Mouse (Mus musculus) midbrain, embryonic 11.5 days (tissue): ENCODE data around the gene Zfc3h1. TPM values are rescaled to one million over a fixed set of nuclear protein-coding genes. Genes with fewer than 3 reads are reported as not detected.

ENCODE experiments used
- ATAC-seq: fragments of 200-750 bp; cut with Nextera tagmentation; 2 replicates; pipeline ENCODE4 v1.8.0; 2017; ENCODE audit warnings: moderate TSS enrichment, moderate library complexity; ENCODE audit not compliant: low FRiP score
- DNase-seq: peaks from one replicate; pipeline ENCODE4 v3.0.0; 2015; ENCODE audit warnings: low spot score; ENCODE audit errors: missing footprints
- H3K27ac ChIP-seq: fragments of 300-500 bp; sonication (generic); 2 replicates; pipeline ENCODE4 v1.5.1; 2014; ENCODE audit warnings: low read depth, low read length
- H3K27me3 ChIP-seq: fragments of 300-500 bp; sonication (generic); 2 replicates; pipeline ENCODE4 v1.6.1; 2014; ENCODE audit warnings: mild to moderate bottlenecking, low read length, moderate library complexity, mixed read lengths; ENCODE audit not compliant: control insufficient read depth, insufficient read depth
- H3K36me3 ChIP-seq: fragments of 300-500 bp; sonication (generic); 2 replicates; pipeline ENCODE4 v1.6.1; 2014; ENCODE audit warnings: mild to moderate bottlenecking, low read length, moderate library complexity, mixed read lengths; ENCODE audit not compliant: control insufficient read depth, insufficient read depth
- H3K4me1 ChIP-seq: fragments of 300-500 bp; sonication (generic); 2 replicates; pipeline ENCODE4 v1.6.1; 2014; ENCODE audit warnings: low read length; ENCODE audit not compliant: control insufficient read depth, insufficient read depth
- H3K4me2 ChIP-seq: fragments of 300-500 bp; sonication (generic); 2 replicates; pipeline ENCODE4 v1.6.1; 2014; ENCODE audit warnings: mild to moderate bottlenecking, moderate library complexity
- H3K4me3 ChIP-seq: fragments of 300-500 bp; sonication (generic); 2 replicates; pipeline ENCODE4 v1.5.1; 2014; ENCODE audit warnings: low read depth, low read length
- H3K9ac ChIP-seq: fragments of 300-500 bp; sonication (generic); 2 replicates; pipeline ENCODE4 v1.6.1; 2014; ENCODE audit warnings: low read length
- H3K9me3 ChIP-seq: fragments of 300-500 bp; sonication (generic); 2 replicates; pipeline ENCODE4 v1.6.1; 2016; ENCODE audit warnings: low read length; ENCODE audit not compliant: control insufficient read depth
- WGBS: fragments of 180-500 bp; shearing (Covaris S2); extraction: QIAGEN DNeasy Blood & Tissue Kit; methylation state at CpG from one replicate; pipeline ENCODE4 v1.1.7; 2014; 5-methylcytosine and 5-hydroxymethylcytosine counted together
- polyA plus RNA-seq: library from polyadenylated mRNA; unstranded; fragments of >200 nt; fragmentation: Nextera tagmentation; extraction: Ambion mirVana; gene quantifications from 2 replicates; pipeline ENCODE4 v1.2.1, GENCODE M21; 2014

Zfc3h1 gene
- polyA plus RNA-seq = 21.2 and 25.6 TPM in 2 replicates

DNA sequence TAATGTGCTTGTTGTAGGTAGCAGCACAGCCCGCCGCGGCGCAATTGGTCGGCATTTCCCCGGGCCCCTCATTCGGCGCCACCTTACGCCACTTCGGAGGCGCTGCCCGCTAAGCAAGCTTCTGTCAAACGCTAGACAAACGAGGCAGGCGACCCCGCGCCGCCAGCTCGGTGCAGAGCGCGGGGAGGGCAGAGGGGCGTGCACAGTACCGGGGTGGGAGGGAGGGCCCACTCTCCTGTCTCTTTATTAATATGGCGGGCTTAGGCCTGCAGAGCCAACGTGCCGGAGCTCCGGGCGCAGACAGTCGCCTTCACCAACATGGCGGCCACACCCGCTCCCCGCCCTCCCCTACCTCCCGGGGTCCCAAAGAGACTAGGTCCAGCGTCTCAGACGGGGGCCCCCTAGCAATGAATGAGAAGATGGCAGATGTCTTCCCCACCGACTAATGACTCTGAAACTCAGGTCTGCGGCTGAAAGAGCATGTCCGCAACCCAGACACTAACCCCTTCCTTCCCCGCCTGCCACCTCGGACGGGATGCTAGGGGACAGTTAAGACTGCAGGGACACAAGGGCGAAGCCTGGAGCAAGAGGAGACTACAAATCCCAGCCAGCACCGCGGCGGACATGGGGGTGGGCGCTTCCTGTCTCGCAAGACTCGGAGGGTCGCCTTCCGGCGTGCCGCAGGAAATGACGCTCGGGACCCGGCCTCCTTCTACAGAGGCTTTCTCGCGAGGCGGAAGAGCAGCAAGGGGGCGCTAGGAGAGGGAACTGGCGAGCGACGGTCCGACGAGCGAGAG, at the start of gene Zfc3h1, which contains the start of gene Thap2:
TSS of gene Zfc3h1 (plus strand) at position 739 of the 797 bp plus-strand sequence.
TSS of gene Thap2 (minus strand) at position 223 of the 797 bp plus-strand sequence.
- Histone ChIP-seq H3K4me1 (peaks cover 27% of the 10 kb centered on the region), H3K9ac (peak within 1 kb of the TSS; percentile 81), H3K36me3 (no peaks in the 10 kb centered on the region), H3K4me2 (peak within 1 kb of the TSS; percentile 71), H3K27me3 (no peaks in the 10 kb centered on the region), H3K9me3 (no peaks in the 10 kb centered on the region), H3K4me3 (peak within 1 kb of the TSS; percentile 95), H3K27ac (peak within 1 kb of the TSS; percentile 97)
- DNase-seq (peak; percentile 99), ATAC-seq (peak; percentile 97)
- WGBS = 0% methylated on average over 62 of the region's 65 CpGs

DNA sequence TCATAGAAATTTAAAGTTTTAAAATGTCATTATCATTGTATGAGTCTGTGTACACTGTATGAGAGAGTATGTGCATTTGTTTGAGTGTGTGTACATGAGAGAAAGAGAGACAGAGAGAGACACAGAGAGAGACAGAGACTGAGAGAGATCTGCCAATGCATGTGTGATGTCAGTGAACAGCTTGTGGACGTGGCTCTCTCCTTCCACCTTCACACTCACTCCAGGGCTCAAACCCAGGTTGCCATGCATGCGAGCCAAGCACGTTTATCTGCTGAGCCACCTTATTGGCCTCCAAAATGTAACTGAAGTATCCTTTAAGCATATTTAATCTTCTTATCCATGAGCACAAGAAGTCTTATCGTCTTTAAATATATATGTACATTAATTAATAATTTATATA, 47.9 kb upstream of the Zfc3h1 start:
- 94% methylated on average over 4 of the region's 4 CpGs for WGBS
- ATAC-seq (no peak), DNase-seq (no peak)
- Histone ChIP-seq H3K27me3 (no peaks in the 10 kb centered on the region), H3K4me1 (no peaks in the 10 kb centered on the region), H3K36me3 (no peaks in the 10 kb centered on the region), H3K9me3 (no peaks in the 10 kb centered on the region), H3K9ac (no peak overlapping the region), H3K4me3 (no peak overlapping the region), H3K4me2 (no peak overlapping the region), H3K27ac (no peak overlapping the region)

DNA sequence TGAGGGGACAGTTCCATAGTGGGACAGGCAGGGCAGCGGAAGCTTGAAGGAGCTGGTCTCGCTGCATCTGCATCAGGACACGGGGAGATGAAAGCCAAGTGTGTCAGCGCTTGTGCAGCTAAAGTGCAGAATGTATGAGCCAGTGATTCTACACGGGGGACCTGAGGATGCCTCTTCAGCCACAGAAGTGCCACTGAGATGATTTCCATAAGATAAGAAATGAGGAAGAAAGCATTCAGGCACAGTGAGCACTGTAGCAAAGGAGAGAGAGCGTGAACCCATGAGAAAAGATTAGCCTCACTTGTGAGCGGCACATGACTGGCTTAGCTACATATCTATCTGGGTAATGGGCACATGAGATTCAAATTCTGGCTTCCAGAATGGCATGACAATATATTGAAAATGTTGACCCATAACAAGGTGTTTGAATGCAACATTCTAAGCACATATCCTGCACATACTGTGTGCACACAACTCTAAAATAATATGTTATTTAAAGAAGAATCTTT, 44.9 kb upstream of the Zfc3h1 start:
- no peak overlapping the region for H3K4me2 ChIP-seq
- ATAC-seq (no peak), DNase-seq (no peak)
- no peaks in the 10 kb centered on the region for H3K27me3 ChIP-seq
- H3K27ac ChIP-seq = no peak overlapping the region
- H3K9ac ChIP-seq = no peak overlapping the region
- H3K9me3 ChIP-seq = no peaks in the 10 kb centered on the region
- H3K36me3 ChIP-seq = no peaks in the 10 kb centered on the region
- H3K4me1 ChIP-seq = no peaks in the 10 kb centered on the region
- WGBS = 94% methylated on average over 7 of the region's 7 CpGs
- no peak overlapping the region for H3K4me3 ChIP-seq

DNA sequence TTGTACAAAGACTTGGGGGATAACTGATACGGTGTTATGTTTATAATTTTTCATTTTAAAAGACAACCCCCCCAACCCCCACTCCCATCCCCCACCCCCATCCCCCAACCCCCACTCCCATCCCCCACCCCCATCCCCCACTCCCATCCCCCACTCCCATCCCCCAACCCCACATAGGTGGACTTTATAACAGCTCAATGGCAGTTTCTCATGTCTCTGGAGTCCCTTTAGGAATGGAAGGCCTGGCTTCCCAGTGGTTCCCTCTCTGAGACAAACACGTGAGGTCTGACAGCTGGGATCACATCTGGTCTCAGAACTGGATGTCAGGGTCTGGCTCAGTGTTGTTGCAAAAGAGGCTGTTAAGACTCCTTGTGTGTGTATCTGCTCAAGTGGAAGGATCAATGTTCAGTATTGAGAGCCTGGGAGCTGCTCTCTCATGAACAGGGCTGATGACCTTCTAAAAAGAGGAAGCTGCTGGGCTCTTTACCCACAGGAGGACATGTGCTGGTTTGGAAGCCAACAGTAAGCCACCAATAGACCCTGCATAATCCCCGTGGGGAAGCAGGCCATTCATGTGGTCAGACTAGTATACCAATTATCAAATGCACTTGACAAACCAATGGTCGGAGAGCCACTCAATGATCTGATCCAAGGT, 41.9 kb upstream of the Zfc3h1 start:
- DNase-seq = no peak
- 91% methylated on average over 4 of the region's 4 CpGs for WGBS
- Histone ChIP-seq H3K9ac (no peak overlapping the region), H3K27me3 (no peaks in the 10 kb centered on the region), H3K36me3 (no peaks in the 10 kb centered on the region), H3K27ac (no peak overlapping the region), H3K4me1 (no peaks in the 10 kb centered on the region), H3K4me2 (no peak overlapping the region), H3K9me3 (no peaks in the 10 kb centered on the region), H3K4me3 (no peak overlapping the region)
- ATAC-seq = no peak

DNA sequence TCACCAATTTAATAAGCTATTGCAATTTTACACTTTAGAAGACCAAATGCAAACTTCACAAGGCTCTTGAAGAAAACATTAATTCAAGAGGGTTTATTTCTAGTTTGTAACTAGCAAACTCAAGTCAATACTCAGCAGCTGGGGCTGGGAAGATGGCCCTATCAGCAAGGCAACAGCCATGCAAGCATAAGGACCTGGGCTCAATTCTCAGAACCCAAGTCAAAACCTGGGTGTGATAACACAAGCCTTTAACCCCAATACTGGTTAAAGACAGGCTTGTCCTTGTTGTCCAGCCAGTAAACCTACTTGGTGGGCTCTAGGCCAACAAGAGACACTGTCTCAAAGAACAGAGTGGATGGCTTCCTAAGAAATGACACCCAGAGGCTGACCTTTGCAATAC, 38.3 kb upstream of the Zfc3h1 start:
- no peaks in the 10 kb centered on the region for H3K9me3 ChIP-seq
- ATAC-seq = no peak
- no peak for DNase-seq
- no peak overlapping the region for H3K4me2 ChIP-seq
- no peak overlapping the region for H3K27ac ChIP-seq
- no peaks in the 10 kb centered on the region for H3K27me3 ChIP-seq
- no peak overlapping the region for H3K9ac ChIP-seq
- no peaks in the 10 kb centered on the region for H3K36me3 ChIP-seq
- H3K4me3 ChIP-seq = no peak overlapping the region
- no peaks in the 10 kb centered on the region for H3K4me1 ChIP-seq

DNA sequence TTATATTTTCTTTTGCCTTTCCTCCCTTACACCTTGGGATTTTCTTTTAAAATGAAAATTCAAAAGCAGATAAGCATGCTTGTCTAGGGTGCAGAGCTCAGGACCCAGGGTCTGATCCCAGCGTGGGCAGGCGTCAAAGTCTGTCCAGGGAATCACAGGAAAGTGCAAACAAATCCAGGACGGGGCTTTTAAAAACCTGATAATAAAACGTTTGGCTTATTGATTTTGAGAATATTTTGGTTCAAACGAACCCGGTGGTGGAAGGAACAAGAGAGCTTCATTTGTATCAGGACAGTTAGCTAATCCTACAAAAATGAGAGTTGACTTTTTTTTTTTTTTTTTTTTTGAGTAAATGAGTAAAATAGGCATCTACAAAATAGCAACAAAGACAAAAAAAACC, 36.6 kb upstream of the Zfc3h1 start:
- H3K9ac ChIP-seq = no peak overlapping the region
- H3K9me3 ChIP-seq = no peaks in the 10 kb centered on the region
- ATAC-seq (no peak), DNase-seq (peak; percentile 66)
- no peaks in the 10 kb centered on the region for H3K27me3 ChIP-seq
- H3K4me1 ChIP-seq = no peaks in the 10 kb centered on the region
- no peak overlapping the region for H3K27ac ChIP-seq
- H3K4me3 ChIP-seq = no peak overlapping the region
- no peak overlapping the region for H3K4me2 ChIP-seq
- no peaks in the 10 kb centered on the region for H3K36me3 ChIP-seq
- 88% methylated on average over 6 of the region's 6 CpGs for WGBS

DNA sequence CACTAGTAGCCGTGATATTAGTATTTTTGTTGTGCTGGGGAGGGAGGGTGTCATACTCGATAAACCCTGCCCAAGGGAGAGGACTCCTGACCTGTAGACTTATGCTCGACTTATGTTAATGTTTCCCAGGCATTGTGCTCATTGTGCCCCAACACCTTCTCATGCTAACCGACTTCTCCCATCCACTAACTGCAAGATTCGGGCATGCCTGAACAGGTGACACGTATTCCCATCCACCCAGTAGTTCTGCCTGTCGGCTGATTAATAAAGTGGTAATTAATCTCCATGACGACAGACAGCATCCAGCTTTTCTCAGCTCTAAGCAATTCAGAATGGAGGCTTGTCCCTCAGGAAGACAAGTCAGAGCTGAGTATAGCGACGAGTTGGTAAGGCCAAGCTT, 35.7 kb upstream of the Zfc3h1 start:
- WGBS = 88% methylated on average over 10 of the region's 10 CpGs
- Histone ChIP-seq H3K4me3 (no peak overlapping the region), H3K4me1 (no peaks in the 10 kb centered on the region), H3K27ac (no peak overlapping the region), H3K27me3 (no peaks in the 10 kb centered on the region), H3K4me2 (no peak overlapping the region), H3K9me3 (no peaks in the 10 kb centered on the region), H3K36me3 (no peaks in the 10 kb centered on the region), H3K9ac (no peak overlapping the region)
- ATAC-seq (no peak), DNase-seq (no peak)

DNA sequence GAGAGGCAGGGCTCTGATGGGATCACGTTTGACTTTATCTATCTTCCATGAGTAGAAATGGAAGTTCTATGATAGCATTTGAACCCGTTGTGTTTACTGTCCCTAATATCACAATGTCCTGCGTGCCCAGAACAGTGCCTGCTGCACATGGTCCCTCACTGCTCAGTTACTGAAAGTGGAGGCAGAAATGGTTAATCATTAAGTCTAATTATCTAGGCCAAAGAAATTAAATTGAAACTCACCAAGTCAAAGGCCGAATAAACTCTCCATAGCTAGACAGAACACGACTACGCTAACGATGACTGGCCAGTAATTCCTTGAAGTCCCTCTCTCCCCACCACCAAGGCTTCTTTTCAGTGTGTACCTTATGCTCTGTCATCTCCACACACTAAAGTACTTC, 35.2 kb upstream of the Zfc3h1 start:
- H3K4me2 ChIP-seq = no peak overlapping the region
- H3K4me1 ChIP-seq = no peaks in the 10 kb centered on the region
- ATAC-seq (no peak), DNase-seq (no peak)
- no peaks in the 10 kb centered on the region for H3K9me3 ChIP-seq
- H3K9ac ChIP-seq = no peak overlapping the region
- H3K27ac ChIP-seq = no peak overlapping the region
- H3K27me3 ChIP-seq = no peaks in the 10 kb centered on the region
- 93% methylated on average over 7 of the region's 7 CpGs for WGBS
- H3K36me3 ChIP-seq = no peaks in the 10 kb centered on the region
- no peak overlapping the region for H3K4me3 ChIP-seq

DNA sequence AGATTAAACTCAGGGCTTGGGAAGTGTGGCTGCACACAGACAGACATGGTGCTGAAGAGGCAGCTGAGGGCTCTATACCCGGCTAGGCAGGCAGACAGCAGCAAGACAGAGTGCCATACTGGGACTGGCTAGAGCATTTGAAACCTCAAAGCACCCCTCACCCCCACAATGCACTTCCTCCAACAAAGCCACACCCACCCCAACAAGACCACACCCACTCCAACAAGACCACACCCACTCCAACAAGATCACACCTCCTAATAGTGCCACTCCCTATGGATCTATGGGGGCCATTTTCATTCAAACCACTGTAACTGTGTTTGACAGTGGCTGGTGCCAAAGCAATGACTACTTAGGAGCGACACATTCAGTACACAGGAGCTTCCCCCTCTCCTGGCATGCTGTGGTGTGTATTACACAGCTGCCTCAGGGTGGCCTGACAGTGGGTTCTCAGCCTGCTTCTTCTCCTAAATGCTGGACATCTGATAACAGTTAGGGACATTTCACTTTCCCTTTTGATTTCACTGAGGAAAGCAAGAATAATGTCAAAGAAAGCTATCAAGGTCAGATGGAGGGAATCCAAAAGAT, 33.9 kb upstream of the Zfc3h1 start:
- DNase-seq (peak; percentile 21), ATAC-seq (no peak)
- Histone ChIP-seq H3K9me3 (no peaks in the 10 kb centered on the region), H3K27me3 (no peaks in the 10 kb centered on the region), H3K9ac (no peak overlapping the region), H3K4me3 (no peak overlapping the region), H3K27ac (no peak overlapping the region), H3K4me1 (no peaks in the 10 kb centered on the region), H3K4me2 (no peak overlapping the region), H3K36me3 (no peaks in the 10 kb centered on the region)
- whole genome bisulfite sequencing = 77% methylated on average over 2 of the region's 2 CpGs
